Mouse (Mus musculus): ENCODE data around the gene Zfp184. TPM values are rescaled to one million over a fixed set of nuclear protein-coding genes. Genes with fewer than 3 reads are reported as not detected.

The Zfp184 gene
- polyA plus RNA-seq, 1 experiment: not detected

- no peak for TF ChIP-seq GATA1 (IDR thresholded peaks at IDR 0.05; ENCODE audit: borderline replicate concordance, low read length)
- TF ChIP-seq FLI1 (IDR thresholded peaks at IDR 0.05; ENCODE audit: low read length): no peak
- no peaks in the 10 kb centered on the region for H3K36me3 ChIP-seq (replicated peaks; ENCODE audit: low read length)
- H3K4me1 ChIP-seq: peaks cover 57% of the 10 kb centered on the region
- no peak overlapping the region for H3K4me3 ChIP-seq (replicated peaks)
- H3K27me3 ChIP-seq (replicated peaks): peaks cover 85% of the 10 kb centered on the region
- no peaks in the 10 kb centered on the region for H3K9me3 ChIP-seq
Measured at GRCm38 (mm10) chr13:22007872-22008271, 63.0 kb downstream of the Zfp184 start.

DNA sequence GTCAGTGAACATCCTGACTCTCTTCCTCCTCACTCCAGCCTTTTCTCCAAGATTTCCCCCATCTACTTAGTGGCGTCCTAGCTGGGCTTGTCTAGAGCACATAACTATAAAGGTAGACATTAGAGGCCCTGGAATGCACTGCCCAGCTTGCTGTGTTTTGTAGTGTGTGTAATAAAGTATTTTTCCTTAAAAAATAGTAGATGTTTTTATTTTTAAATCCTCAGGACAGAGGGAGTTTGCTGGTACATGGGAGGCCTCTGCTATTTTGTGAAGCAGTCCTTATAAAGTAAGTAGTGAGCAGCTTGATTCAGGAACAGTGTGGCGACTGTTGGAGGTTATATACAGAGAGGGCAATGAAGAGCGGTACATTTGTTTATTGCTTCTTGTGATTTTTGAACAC, 63.8 kb downstream of the Zfp184 start:
- Histone ChIP-seq H3K36me3 (replicated peaks; ENCODE audit: low read length) (no peaks in the 10 kb centered on the region), H3K27me3 (replicated peaks) (peaks cover 90% of the 10 kb centered on the region), H3K4me1 (peaks cover 52% of the 10 kb centered on the region), H3K4me3 (replicated peaks) (no peak overlapping the region), H3K9me3 (no peaks in the 10 kb centered on the region)
- TF ChIP-seq FLI1 (IDR thresholded peaks at IDR 0.05; ENCODE audit: low read length) (no peak), GATA1 (IDR thresholded peaks at IDR 0.05; ENCODE audit: borderline replicate concordance, low read length) (no peak)

- TF ChIP-seq FLI1 (IDR thresholded peaks at IDR 0.05; ENCODE audit: low read length) (no peak), GATA1 (IDR thresholded peaks at IDR 0.05; ENCODE audit: borderline replicate concordance, low read length) (no peak)
- no peak within 1 kb of the TSS for H3K4me3 ChIP-seq (replicated peaks)
- peaks cover 52% of the 10 kb centered on the region for H3K4me1 ChIP-seq
- no peaks in the 10 kb centered on the region for H3K36me3 ChIP-seq (replicated peaks; ENCODE audit: low read length)
- H3K27me3 ChIP-seq (replicated peaks): peaks cover 92% of the 10 kb centered on the region
- no peaks in the 10 kb centered on the region for H3K9me3 ChIP-seq
Measured at GRCm38 (mm10) chr13:22009642-22010041, 64.7 kb downstream of the Zfp184 start, which contains the start of gene Prss16. Gene Prss16, minus strand, starts transcription at chr13:22009742.

Other genes with a start within 250 kb of the Zfp184 start
- gene Olfr1359, start 247.0 kb upstream of the Zfp184 start, polyA plus RNA-seq (2012; ENCODE audit: insufficient read depth, low replicate concordance): not detected in 2 replicates
- gene Hist1h2bl, start 229.0 kb upstream of the Zfp184 start, polyA plus RNA-seq (2012; ENCODE audit: insufficient read depth, low replicate concordance): 3.6 TPM in 1 of 2 replicates, not detected in the other
- gene Hist1h2ai, start 228.7 kb upstream of the Zfp184 start, polyA plus RNA-seq (2012; ENCODE audit: insufficient read depth, low replicate concordance): 46.8 and 88.4 TPM in 2 replicates
- gene Hist1h3h, start 227.4 kb upstream of the Zfp184 start, polyA plus RNA-seq (2012; ENCODE audit: insufficient read depth, low replicate concordance): 72.9 and 147 TPM in 2 replicates
- 7.3 TPM in 1 of 2 replicates, not detected in the other for gene Hist1h2bm, start 223.1 kb upstream of the Zfp184 start, polyA plus RNA-seq (2012; ENCODE audit: insufficient read depth, low replicate concordance)
- gene Hist1h4j, start 210.0 kb upstream of the Zfp184 start, polyA plus RNA-seq (2012; ENCODE audit: insufficient read depth, low replicate concordance): 5.0 and 5.5 TPM in 2 replicates
- gene Hist1h4k, start 194.6 kb upstream of the Zfp184 start, polyA plus RNA-seq (2012; ENCODE audit: insufficient read depth, low replicate concordance): 53.8 and 106 TPM in 2 replicates
- 18.0 and 72.9 TPM in 2 replicates for gene Hist1h2ak, start 191.3 kb upstream of the Zfp184 start, polyA plus RNA-seq (2012; ENCODE audit: insufficient read depth, low replicate concordance)
- gene Hist1h2bn, start 191.0 kb upstream of the Zfp184 start, polyA plus RNA-seq (2012; ENCODE audit: insufficient read depth, low replicate concordance): 7.1 TPM in 1 of 2 replicates, not detected in the other
- 3.0 TPM in 1 of 2 replicates, not detected in the other for gene Hist1h1b, start 164.5 kb upstream of the Zfp184 start, polyA plus RNA-seq (2012; ENCODE audit: insufficient read depth, low replicate concordance)
- 50.5 and 69.6 TPM in 2 replicates for gene Hist1h3i, start 161.7 kb upstream of the Zfp184 start, polyA plus RNA-seq (2012; ENCODE audit: insufficient read depth, low replicate concordance)
- 22.2 and 79.5 TPM in 2 replicates for gene Hist1h2an, start 157.9 kb upstream of the Zfp184 start, polyA plus RNA-seq (2012; ENCODE audit: insufficient read depth, low replicate concordance)
- gene Hist1h2bp, start 157.6 kb upstream of the Zfp184 start, polyA plus RNA-seq (2012; ENCODE audit: insufficient read depth, low replicate concordance): 4.6 and 20.3 TPM in 2 replicates
- gene Hist1h2bq, start 134.9 kb upstream of the Zfp184 start, polyA plus RNA-seq (2012; ENCODE audit: insufficient read depth, low replicate concordance): 83.2 and 173 TPM in 2 replicates
- not detected in 2 replicates for gene Hist1h2ao, start 134.6 kb upstream of the Zfp184 start, polyA plus RNA-seq (2012; ENCODE audit: insufficient read depth, low replicate concordance)
- 91.9 TPM in 1 of 2 replicates, not detected in the other for gene Hist1h4m, start 133.3 kb upstream of the Zfp184 start, polyA plus RNA-seq (2012; ENCODE audit: insufficient read depth, low replicate concordance)
- 88.8 and 245 TPM in 2 replicates for gene Hist1h4n, start 112.9 kb upstream of the Zfp184 start, polyA plus RNA-seq (2012; ENCODE audit: insufficient read depth, low replicate concordance)
- gene Hist1h2ap, start 111.6 kb upstream of the Zfp184 start, polyA plus RNA-seq (2012; ENCODE audit: insufficient read depth, low replicate concordance): 10,971 and 11,665 TPM in 2 replicates
- 74.1 and 174 TPM in 2 replicates for gene Hist1h2br, start 111.4 kb upstream of the Zfp184 start, polyA plus RNA-seq (2012; ENCODE audit: insufficient read depth, low replicate concordance)
- gene Pom121l2, start 36.1 kb downstream of the Zfp184 start, polyA plus RNA-seq (2012; ENCODE audit: insufficient read depth, low replicate concordance): not detected in 2 replicates
- gene Prss16, start 64.6 kb downstream of the Zfp184 start, polyA plus RNA-seq (2012; ENCODE audit: insufficient read depth, low replicate concordance): 0.81 TPM in 1 of 2 replicates, not detected in the other
- gene Hist1h2ah, start 90.5 kb downstream of the Zfp184 start, polyA plus RNA-seq (2012; ENCODE audit: insufficient read depth, low replicate concordance): 89.8 and 975 TPM in 2 replicates
- gene Hist1h2bk, start 90.8 kb downstream of the Zfp184 start, polyA plus RNA-seq (2012; ENCODE audit: insufficient read depth, low replicate concordance): 7.0 TPM in 1 of 2 replicates, not detected in the other
- gene Hist1h4i, start 96.3 kb downstream of the Zfp184 start, polyA plus RNA-seq (2012; ENCODE audit: insufficient read depth, low replicate concordance): 304 and 570 TPM in 2 replicates
- 24.5 and 35.7 TPM in 2 replicates for gene Hist1h2ag, start 97.8 kb downstream of the Zfp184 start, polyA plus RNA-seq (2012; ENCODE audit: insufficient read depth, low replicate concordance)
- gene Hist1h2bj, start 98.1 kb downstream of the Zfp184 start, polyA plus RNA-seq (2012; ENCODE audit: insufficient read depth, low replicate concordance): 27.3 and 32.8 TPM in 2 replicates
- not detected in 2 replicates for gene Vmn1r188, start 139.3 kb downstream of the Zfp184 start, polyA plus RNA-seq (2012; ENCODE audit: insufficient read depth, low replicate concordance)
- not detected in 2 replicates for gene Vmn1r189, start 160.7 kb downstream of the Zfp184 start, polyA plus RNA-seq (2012; ENCODE audit: insufficient read depth, low replicate concordance)
- gene Vmn1r191, start 238.9 kb downstream of the Zfp184 start, polyA plus RNA-seq (2012; ENCODE audit: insufficient read depth, low replicate concordance): not detected in 2 replicates
- gene Vmn1r192, start 246.0 kb downstream of the Zfp184 start, polyA plus RNA-seq (2012; ENCODE audit: insufficient read depth, low replicate concordance): not detected in 2 replicates